Mouse (Mus musculus): ENCODE measurements around the gene Rab11b.
A peak's percentile ranks its signal among the peaks of the same experiment; 100 is the strongest.
"Not testable (repeated sequence)": the region's sequence is repeated elsewhere in the genome, so short reads cannot be mapped to it uniquely, and the experiment has no call there.

Rab11b gene

DNA sequence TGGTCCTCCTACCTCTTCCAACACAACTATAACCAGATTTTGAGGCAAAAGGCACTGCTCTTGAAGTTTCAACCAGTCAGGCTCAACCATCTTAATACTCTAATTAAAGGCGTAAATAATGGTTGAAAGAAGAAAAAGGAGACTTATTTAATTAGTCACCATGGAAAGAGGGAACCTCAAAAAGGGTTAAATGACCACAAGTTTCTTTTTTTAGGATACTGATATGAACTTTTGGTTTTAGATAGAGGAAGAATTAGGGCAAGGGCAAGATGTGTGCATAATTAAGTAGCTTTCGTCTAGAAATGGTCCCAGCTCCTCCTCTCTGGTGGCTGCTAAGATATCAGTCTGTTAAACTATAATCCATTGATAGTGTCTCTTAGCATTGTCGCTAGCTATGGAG lies 6.1 kb upstream of the Rab11b start:
- DNase-seq: no peak

DNA sequence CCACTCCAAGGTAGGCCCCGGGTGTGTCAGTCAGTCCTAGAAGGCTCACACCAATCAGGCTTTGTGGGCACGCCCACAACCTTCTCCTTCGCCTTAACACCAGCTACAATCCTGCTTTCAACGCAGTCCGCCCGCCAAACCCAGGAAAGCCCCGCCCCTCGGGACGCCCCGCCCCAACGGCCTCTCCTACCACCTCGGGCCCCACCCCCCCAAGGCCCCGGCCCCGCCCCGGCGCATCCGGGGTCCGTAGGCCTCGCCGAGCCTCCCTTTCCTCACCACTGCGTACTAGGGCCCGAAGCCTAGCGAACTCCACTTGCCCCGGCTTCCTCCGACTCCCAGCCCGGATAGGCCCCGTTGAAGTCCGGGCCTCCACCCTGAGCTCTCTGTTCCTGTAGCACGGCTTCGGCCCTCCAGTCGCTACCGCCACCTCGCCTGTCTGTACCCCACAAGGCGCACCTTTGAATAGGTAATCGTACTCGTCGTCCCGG lies 519 bp downstream of the Rab11b start:
- peak; percentile 79 to 86 for DNase-seq

DNA sequence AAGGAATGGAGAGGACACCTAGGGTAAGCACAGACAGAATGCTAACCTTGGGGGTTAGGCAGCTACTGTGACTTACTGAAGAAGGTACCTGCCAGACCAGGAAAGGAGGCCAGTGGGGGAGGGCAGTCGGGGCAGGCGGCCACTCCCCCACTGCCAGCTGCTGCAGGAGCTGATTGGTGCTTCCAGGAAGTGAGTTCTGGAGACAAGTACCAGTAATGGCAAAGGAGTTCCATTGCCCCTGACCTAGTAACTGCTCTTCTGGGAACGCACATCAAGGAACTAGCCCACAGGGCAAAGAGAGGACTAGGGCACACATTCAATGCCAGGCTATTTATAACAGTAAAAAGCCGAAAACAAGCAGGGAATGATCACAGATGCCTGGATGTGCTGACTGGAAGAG lies 3.1 kb downstream of the Rab11b start:
- peak in 1 of 2 experiments; percentile 15 for DNase-seq

DNA sequence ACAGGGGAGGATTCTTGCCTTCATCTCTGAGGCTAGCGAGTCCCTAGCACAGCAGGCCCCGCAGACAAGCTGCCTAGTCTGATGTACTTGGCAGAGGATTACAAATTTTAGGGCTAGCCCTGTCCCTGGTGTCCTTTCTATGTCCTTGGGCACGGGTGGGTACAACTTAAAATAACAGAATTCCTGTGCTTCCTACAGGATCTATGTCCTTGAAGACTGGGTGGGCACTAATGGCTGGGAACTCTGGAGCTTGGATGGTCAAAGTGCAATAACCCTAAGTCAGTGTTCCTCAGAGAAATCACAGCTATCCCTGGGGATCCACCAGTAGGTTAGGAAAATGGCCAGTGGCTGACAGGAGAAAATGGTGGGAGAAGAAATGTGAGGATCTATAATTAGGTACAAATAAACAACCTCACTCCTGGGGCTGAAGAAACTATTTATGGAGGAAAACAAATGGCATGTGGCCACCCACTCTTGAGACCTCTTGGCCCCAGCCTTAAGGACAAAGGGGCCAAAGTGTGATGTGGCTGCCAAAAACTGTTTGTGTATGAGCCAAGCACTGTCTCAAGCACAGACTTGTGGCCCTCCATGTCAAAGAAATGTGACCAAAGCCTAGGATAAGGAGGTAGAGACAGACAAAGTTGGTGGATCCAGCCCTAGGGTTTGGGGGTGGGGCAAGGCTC lies 4.1 kb downstream of the Rab11b start:
- no peak for DNase-seq

DNA sequence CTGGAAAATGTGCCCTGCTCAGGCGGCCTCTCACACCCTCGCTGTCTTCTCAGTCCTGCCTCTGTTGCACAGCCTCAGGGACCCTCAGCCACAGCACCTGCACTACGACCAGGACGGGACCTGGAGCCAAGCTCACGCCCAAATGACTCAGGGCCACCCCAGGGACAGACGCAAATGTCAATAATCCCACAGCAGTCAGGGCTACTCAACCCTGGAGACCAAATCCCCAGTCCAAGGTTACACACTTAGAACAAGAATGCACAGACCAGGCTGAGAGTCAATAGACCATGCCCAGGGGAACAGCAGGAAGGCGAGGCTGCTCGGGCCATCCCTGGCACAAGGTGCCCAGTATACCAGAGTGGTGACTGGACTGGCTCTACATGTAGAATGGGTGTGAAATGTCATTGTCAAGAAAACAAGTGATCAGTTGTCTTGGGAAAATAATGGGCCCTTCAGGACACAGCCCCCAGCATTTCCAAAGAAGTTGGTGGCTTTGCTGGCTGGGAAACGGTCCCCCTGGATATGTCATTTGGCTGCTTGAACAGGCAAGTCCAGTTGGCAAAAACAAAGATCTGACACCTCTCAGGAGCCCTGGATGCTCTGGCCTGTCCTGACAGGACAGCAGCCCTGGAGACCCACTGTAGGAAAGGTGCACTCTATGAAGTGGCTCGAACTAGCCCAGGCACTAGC lies 4.8 kb downstream of the Rab11b start:
- peak in 1 of 2 experiments; percentile 16 for DNase-seq

DNA sequence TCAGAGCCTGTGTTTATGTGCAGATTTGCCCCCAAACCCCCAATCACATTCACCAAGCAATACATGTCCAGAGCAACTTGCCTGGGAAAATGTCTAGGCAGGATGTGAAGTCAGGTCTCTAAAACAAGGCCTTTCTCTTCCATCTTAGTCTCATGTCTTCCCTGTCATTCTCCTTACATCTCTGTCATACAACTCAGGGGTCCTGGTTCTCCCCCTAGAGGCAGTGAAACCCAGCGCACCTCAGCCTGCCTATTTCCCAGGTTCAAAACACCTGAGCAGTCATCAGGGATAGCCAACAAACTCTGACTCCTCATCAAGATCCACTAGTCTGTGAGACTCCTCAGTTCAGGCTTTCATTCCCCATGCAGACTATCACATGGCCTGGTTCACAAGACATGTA lies 5.7 kb downstream of the Rab11b start:
- DNase-seq: no peak

DNA sequence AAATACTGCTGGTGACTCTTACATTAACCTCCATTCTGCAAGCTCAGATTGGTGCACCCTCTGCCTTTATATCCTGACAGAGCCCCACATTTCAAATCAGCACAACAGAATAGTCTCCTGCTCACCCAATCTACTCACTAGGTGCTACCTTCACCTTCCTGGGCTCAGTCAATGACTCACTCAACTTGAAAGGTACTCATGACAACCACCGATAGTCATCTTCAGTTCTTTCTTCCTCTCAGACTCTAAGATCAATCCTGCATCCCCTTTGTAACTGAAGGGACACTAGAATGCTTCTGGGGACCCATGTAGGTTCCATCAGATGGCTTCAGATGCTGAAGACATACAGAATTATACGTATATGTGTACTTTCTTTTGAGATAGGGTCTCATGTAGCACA lies 8.0 kb downstream of the Rab11b start:
- no peak for DNase-seq

DNA sequence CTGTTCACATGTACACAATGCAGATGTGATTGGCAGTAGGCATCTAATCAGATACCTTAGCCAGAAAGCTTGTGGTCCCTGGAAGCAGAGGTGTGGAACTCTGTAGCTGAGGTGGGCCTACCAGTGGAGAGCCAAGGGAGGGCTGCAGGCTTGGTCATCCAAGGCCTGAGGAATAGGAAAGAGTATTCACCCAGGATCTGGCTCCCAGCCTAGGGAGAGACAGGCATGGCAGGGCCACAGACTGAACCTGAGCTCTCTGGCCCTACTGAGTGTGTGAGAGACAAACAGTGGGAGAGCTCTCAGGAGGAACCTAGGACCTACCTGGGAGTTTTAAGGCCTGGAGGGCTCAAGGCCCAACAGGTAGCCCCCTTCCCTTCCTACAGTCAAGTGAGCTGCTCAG lies 9.1 kb downstream of the Rab11b start:
- no peak for DNase-seq

DNA sequence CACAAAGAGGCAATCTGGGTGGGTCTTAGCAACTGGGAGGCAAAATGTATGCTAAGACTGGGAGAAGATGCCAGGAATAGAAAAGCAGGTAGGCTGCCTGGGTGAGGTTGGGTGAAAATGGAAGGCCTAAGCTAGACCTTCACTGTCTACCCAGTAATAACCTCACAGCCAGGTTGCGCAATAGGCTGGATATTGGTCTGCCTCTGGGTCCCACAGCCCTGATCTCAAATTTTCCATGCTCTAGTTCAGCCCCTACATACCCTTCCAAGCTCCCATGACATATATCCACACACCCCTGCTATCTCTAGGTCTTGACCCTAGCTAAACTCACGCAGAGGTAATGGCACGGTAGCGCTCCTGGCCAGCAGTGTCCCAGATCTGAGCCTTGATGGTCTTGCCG lies 10.9 kb downstream of the Rab11b start:
- no peak for DNase-seq

DNA sequence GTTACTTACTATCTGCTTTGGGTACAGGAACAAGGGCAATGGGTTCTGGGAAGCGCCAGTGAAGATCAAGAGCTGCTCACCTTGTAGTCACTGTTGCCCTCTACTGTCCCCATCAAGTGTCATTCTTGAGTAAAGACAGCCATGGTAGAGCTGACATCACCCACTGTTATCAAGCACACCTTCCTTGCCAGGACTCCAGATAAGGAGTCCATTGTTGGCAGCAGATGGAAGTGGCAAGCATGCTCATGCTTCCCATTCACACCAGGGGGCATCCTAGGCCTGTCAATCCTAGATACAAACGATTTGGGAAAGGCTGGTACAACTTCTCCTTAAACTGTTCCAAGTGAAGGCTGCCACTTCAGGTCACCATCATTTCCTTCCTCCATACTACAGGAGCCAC lies 14.3 kb downstream of the Rab11b start:
- DNase-seq: no peak

DNA sequence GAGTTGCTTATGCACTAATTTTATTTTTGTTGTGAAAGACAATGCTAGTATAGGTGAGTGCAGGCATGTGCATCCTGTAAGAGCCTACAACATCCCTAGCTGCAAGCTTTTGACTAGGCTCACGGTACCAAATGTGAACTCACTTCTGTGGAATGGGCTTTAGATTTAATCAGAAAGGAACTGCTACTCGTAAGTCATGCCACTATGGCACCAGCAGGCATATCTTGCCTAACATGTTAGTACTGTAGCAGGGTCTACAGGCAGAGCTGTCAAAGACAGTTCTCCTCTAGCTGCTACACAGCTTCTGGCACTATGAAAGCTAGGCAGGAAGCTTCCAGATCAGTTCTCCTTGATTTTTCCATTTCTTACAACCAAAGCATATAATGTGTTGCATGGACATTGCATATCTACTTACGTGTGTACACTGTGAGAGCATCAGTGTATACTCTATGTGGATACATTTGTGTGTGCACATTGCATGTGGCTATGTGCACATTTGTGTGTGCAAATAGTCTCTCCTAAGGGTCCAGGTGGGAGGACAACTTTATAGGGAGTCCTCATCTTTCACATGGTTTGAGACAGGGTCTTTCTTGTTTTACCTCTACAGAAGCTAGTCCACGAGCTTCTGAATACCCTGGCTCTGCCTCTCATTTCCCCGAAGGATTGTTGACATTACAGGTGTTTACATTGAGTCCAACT lies 15.5 kb downstream of the Rab11b start:
- DNase-seq: no peak

DNA sequence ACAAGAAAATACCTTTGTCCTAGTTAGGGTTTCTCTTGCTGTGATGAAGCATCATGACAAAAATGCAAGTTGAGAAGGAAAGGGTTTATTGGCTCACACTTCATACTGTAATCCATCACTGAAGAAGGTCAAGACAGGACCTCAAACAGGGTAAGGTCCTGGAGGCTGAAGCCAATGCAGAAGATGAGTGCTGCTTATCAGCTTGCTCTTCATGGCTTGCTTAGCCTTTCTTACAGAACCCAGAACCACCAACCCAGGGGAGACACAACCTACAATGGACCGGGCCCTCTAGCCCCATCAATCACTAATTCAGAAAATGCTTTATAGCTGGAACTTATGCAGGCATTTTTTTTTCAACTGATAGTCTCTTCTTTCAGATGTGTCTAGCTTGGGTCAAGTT lies 17.9 kb downstream of the Rab11b start:
- DNase-seq: no peak

DNA sequence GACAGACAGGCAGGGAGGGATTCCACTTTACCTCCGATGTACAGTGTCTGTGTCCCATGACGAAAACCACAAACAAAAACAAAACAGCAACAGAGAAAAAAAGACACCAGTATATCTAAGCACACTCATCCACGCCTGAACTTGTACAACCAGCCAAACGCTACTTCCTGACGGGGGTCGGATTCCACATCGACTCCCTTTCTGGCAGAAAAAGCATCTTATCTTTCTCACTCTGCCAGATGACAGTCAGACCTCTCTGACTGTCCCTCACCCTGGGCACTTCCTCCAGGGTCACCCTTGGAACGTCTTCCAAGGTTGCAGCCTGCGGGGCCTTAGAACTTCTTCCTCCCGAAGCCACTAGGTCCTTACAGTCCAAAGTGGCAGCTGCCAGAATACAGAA lies 26.8 kb downstream of the Rab11b start:
- DNase-seq: not testable (repeated sequence)

DNA sequence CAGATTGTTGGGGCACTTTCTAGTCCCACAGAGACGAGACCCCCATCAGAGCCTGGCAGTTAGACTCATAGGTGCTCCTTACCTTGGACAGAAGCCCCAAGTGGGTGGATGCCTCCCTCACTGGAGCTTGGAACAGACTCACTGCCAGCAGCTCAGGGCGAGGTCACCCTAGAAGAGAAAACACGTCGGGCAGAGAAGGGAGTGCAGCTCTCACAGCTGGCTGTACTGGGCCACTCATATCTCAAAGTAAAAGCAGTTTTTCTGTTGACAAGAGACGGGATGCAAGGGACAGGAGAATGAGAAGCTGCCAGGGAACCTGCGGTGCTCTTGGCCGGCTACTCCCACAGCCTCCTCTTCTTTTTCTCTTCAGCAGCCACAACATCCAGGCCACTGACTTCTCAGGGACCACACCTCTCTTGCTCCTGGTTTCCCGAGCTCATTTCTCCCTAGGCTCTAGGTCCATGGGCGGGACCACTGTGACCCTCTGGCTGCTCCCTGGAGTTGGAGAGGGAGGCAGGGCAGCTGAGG lies 27.7 kb downstream of the Rab11b start:
- DNase-seq: not testable (repeated sequence)

DNA sequence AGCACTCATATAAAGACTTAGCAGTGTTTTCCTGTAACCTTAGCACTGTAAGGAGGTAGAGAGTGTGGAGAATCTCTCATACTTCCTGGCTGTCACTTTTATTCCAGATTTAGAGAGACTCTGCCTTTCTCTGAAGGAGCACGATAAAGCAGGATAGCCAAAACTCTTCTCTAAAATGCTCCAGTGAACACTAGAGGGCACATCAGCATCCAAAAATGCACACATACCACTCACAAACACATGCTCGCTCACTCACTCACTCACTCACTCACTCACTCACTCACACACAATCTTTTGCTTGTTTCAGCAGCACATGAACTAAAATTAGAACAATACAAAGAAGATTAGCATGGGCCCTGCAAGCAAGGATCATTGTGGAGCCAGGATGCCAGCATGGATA lies 31.1 kb downstream of the Rab11b start:
- DNase-seq: no peak

DNA sequence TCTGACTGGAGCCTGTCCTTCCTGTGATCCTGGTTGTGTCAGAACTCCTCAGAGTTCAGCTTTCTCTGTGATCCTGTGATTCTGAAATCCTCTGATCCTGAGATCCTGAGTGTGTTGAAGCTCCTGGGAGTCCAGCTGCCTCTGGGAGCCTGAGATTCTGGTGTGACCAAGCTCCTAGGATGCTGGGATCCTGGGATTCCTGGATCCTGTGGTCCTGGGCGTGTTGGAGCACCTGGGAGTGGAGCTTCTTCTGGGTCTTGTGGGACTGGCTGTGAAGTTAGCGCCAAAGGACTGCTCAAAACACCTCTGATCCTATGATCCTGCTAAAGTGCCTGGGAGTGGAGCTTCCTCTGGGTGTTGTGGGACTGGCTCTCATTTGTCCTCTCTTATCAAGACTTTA lies 31.9 kb downstream of the Rab11b start:
- DNase-seq: no peak

DNA sequence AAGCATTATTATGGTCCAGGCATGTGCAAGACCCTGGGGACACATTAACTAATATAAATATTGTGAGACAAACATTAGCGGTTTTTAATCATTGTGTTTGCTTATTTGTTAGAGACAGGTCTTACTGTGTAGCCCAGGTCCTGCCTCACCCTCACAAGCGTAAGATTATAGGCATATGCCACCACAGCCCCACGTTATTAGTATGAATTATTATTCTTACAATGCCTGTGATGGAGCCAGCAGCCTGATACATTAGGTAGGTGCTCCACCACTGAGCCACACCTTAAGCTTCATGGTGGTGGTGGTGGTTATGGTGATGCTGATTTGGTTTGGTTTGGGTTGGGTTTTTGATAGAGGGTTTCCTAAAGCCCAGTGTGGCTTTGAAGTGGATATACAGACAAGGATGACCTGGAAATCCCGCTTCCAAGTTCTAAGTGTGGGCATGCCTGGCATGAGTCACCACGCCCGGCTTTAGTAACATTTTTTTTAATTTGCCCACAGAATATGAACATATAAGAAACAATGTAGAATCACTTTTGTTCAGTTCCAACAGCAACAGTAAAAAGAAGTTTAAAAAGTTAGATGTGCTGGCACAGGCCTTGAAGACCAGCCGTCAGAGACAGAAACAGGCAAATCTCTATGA lies 40.5 kb downstream of the Rab11b start:
- no peak for DNase-seq

DNA sequence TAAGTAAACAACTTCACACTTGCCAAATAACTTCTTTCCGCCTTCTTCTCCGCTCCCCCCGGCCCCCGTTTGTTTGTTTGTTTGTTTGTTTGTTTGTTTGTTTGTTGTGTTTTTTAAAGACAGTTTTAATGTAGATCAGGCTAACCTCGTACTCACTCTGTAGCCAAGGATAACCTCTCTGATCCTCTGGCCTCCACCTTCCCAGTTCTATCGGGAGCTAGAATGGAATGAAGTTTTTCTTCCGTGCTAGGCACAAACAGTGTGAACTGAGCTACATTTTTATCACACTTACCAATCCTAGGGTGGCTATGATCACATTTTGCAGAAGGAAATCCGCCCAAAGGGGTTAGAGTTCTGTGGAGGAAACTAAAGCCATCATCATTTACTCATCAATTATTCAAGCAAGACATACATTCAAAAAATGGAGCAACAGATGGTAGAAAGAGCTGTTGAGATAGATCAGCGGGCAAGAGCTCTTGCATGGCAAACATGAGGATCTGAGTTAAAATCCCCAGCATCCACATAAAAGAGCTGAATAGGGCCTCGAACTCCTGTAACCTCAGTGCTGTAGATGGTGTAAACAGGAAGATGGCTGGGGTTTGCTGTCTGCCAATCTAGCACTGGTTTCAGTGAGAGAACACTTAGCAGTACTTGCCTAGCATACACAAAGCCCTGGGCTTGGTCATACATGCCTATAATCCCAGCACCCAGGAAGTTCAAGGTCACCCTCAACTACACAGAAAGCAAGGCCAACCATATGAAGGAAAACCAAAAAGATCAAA lies 41.2 kb downstream of the Rab11b start:
- DNase-seq: no peak

DNA sequence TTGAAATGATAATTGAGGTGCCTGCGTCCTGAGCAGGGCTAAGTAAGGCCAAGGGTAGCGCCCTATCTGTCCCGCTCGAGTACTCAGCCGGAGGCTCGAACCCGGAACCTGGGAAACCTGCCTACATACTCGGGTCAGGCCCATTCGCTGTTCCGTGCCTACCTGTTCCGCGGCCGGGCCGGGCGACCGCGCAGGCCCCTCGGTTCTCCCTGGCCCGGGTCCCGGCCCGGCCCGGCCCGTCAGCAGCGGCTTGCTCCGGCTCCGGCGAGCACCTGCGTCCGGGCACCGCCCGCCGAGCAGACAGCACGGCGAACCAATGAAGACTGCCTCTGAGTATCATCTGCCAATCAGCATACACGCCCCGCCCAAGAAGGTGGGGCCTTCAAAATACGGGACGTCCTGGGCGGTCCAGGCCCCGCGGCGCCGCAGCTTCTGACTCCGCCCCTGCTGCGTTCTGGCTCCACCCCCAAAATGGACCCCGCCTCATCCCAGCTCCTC lies 41.9 kb downstream of the Rab11b start, which contains the start of gene March2:
Gene March2, minus strand, starts transcription at position 287 of the 498 bp plus-strand sequence.
- DNase-seq: peak; percentile 94 to 96

DNA sequence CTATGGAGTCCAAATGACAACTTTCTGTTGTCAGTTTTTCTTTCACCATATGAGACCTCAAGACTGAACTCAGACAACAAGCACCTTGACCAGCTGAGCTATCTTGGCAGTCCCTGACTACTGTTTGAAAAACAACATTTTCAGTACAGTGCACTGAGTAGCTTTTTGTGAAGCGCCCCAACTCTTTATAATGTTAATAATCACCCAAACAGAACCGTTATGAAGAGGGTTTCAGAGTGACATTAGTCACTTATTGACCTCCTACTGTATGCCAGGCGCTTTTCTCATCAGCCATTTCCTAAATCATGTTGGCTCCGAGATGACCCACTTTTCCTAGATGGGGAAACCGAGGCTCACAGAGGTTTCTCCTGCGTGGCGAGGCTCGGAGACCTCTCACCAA lies 42.3 kb downstream of the Rab11b start:
- no peak for DNase-seq

DNA sequence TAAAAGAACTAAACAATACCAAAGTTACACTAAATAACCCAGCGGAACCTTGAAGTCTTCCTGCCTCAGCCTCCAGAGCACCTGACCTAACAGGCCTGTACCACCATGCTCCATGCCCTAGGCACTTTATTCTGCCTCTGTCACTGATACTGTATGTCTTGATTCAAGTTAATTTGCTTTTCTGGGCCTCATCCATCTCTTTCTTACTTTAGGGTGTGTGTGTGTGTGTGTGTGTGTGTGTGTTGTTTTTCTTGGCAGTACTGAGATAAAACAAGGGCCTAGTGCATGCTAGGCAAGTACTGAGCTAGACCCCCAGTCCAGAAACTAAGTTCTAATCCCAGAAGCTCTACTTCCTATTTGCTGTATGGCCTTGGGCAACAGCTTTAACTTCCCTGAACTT lies 43.1 kb downstream of the Rab11b start:
- DNase-seq: no peak

DNA sequence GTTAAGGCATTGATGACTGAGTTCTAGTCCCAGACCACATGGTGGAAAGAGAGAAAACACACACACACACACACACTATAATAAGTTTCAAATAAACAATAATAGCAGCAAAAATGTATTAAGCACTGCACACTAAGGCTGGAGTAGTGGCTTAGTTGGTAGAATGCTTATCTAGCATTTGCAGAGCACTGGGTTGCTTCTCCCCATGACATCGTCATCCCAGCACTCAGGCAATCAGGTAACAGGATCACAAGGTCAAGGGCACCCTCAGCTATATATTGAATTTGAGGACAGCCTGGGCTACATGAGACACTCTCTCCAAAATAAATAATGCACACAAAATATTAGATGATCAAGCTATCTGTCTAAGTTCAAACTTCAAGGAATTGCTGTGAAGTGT lies 45.6 kb downstream of the Rab11b start:
- no peak for DNase-seq

Data from cerebellum, postnatal 36 days (tissue).